Mouse (Mus musculus): ENCODE measurements around the gene Phf14.
A peak's percentile ranks its signal among the peaks of the same experiment; 100 is the strongest.
"Not testable (repeated sequence)": the region's sequence is repeated elsewhere in the genome, so short reads cannot be mapped to it uniquely, and the experiment has no call there.

Gene Phf14

DNA sequence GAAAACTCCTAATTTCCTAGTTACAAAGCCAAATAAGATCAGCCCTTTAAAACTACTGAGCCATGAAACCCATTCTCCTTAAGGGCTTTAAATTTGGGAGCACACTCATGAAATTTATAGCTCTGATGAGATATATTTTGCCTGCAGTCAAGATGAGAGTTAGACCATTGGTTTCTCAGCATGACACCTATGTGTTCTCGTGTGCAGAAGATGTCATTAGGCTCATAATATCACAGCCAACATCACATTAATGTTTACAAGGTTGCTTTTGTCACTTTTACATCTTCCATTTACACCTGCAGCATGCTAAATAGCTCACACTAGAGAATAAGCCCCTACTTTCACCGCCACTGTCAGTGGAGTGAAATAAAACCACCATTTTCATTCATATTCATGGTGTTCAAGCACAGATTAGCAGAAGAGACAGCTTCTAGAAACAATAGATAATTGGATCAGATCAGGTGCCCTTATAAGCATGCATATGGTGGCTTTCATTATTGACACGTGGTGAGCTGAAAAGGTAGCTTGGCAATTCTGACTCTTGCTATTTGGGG is 181.9 kb downstream of the Phf14 start:
- DNase-seq (ENCODE audit: low spot score in 2 of 2) = no peak

DNA sequence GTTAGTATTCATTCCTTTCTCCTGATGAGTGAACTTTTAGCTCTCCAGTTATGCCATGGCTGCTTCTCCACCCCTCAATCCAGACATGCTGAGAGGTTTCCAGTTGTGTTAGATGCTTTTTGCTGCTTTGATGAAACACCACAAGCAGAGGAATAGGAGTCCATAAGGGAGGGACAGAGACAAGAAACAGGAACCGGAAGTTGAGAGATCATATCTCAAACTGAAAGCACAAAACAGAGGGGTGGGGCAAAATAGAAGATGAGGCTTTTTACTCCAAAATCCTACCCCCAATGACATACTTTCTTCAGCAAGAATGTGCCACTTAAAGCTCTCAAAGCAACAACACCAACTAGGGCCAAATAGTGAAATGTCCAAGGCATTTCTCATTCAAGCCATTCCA is 188.1 kb downstream of the Phf14 start:
- no peak for DNase-seq (ENCODE audit: low spot score in 2 of 2)

DNA sequence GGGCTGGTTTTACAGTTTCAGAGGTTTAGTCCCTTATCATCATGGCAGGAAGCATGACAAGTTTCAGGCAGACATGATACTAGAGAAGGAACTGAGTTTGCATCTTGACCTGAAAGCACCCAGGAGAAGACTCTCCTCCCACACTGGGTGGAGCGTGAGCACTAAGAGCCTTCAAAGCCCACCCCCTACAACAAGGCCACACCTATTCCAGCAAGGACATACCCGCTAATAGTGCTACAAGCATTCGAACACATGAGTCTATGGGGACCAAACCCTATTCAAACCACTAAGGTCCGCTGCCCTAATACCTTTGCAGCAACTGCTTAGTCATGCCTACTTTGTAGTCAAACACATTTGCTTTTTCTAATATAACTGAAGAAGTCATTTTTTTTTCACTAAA is 189.5 kb downstream of the Phf14 start:
- DNase-seq (ENCODE audit: low spot score in 2 of 2) = no peak

DNA sequence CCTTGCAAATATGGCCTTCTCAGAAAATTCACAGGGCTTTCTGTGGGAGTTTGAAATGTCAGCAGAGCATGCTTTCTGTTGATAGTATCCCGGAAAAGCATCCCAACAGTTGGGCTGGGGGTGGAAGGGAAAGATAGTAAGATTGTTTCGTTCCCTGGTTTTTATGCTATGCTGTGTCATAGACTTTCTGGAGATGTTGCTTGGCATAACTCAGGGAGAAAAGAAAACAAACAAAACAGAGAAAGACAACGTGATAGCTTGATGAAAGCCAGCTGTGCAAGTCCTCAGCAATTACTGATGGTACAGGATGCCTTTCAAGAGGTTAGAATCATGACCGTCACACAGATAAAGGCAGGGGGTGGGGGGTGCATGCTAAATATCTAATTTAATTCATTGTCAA is 197.5 kb downstream of the Phf14 start:
- no peak for DNase-seq (ENCODE audit: low spot score in 2 of 2)

- no peak for DNase-seq (ENCODE audit: low spot score in 2 of 2)
These were observed 199.7 kb downstream of the Phf14 start for GRCm38 (mm10) chr6:12107326-12107725.

- no peak for DNase-seq (ENCODE audit: low spot score in 2 of 2)
These were observed 200.2 kb downstream of the Phf14 start for GRCm38 (mm10) chr6:12107786-12108185.

DNA sequence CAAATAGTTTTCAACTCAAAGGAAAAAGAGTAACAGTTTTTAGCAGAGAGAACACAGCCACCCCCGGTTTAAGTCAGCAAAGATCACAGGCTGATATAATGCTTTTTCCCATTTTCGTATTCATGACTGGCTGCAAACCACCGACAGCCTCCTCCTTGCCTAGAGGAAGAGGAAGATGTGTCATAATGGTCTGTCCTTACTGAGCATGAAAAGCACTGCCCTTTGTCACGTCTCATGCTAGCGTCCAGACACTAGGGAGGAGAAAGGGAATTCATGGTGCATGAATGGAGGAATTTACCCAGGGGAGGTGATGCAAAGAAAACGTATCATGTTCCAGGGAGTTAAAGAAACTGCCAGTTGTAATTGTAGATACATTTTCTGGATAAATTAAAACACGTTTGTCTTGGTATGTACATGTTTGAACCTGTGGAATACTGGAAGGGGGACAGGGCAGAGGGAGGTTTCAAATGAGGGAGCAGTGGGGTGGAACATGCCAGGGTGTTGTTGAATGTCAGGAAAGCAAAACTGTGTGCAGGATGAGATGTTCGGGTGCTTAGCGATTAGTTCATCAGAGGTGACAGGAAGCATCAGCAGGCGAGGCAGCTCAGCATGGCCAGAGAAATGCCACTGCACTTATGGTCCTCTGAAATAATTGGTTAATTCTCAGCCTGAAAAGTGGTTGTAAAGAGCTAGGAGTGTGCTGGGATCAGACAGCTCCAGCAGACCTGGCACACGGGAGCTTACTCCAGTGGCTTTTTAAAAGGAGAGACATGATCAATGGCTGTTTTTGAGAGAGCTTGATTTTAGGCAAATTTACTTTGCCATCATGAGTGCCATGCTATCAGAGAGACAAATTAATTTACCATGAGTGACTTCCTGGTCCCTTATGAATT is 209.6 kb downstream of the Phf14 start:
- DNase-seq (ENCODE audit: low spot score in 2 of 2) = no peak

DNA sequence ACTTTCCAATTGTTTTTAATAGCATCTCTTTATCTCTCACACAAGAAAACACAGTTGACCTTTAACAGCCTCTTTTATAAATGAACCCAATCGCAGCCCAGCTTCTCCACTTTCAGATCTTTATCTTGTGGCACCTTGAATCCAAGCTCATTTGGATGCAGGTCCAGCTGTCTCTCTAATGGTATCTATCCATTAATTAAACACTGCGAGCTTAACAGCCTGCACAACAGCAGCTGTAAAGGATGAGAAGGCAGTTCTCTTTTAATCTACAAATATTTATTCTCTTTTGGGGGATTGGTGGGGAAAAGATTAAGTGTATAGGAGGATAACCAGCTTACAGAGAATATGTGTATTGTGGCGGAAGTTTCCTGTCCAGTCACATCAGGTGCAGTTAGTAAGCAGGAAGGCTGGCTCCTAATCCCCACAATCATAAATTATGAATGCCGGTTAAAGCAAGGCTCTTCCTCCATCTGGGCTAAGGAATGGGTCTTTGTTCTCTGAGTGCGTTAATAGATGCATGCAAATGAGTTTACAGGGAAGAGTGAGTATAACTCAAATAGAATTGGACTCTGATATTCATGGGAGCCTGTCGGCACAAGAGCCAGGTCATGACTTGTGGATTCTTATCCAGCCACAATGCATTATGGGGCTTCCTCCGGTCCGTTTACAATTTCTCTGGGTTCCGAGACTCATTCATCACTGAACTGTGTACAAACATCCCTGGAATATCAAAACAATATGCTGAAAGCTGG is 210.4 kb downstream of the Phf14 start:
- no peak for DNase-seq (ENCODE audit: low spot score in 2 of 2)

GRCm38 (mm10) chr6:12122759-12123158 is 215.2 kb downstream of the Phf14 start:
- DNase-seq (ENCODE audit: low spot score in 2 of 2) = no peak

- DNase-seq (ENCODE audit: low spot score in 2 of 2) = peak; percentile 18 to 50
These were observed 217.6 kb downstream of the Phf14 start for GRCm38 (mm10) chr6:12125031-12125803.

DNA sequence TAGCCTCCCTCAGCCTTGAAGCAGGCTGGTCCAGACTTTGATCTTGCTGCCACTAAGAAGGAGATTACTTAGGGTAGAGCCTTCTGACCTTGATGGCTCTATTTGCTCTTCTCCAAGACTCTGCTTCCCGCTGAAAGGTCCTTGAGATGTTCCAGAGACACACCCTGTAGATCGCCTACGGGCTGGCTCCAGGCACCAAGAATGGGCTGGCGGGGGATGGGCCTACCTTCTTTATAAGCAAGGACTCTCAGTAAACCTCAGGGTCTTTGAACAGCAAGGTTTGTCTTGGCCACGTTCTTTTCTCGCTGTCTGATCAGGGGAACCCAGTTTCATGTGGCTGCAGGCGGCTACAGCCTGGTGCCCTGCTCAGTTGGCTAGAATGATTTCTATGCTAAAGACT is 219.0 kb downstream of the Phf14 start:
- not testable (repeated sequence) for DNase-seq (ENCODE audit: low spot score in 2 of 2)

- DNase-seq (ENCODE audit: low spot score in 2 of 2) = no peak
These were observed 219.7 kb downstream of the Phf14 start for GRCm38 (mm10) chr6:12127287-12127686.
